Mouse (Mus musculus): ENCODE results near the gene Zfp966.
"Not testable (repeated sequence)": the region's sequence is repeated elsewhere in the genome, so short reads cannot be mapped to it uniquely, and the experiment has no call there.

Gene Zfp966

DNA sequence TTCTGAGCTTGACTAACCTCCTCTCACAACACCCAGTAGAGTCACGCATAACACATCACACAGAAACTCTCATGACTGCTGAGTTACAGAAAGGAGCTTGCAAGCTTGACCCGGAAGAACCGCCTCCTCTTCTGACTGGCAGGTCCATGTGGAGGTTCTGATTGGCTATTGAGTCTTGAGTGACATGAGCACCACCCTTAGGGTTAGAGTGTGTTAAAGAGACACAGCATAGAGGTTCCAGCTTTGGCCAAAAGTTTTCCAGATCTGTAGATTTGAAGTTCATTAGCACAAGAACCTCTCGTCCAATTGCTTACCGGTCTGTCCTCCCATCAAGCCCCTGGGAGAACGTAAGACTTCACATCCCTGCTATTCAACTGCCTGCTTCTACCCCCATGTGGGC, at the start of gene Zfp966:
Gene Zfp966 (minus strand): TSS at position 101 of the 400 bp plus-strand sequence.
- DNase-seq (ENCODE audit: low spot score) = not testable (repeated sequence)

DNA sequence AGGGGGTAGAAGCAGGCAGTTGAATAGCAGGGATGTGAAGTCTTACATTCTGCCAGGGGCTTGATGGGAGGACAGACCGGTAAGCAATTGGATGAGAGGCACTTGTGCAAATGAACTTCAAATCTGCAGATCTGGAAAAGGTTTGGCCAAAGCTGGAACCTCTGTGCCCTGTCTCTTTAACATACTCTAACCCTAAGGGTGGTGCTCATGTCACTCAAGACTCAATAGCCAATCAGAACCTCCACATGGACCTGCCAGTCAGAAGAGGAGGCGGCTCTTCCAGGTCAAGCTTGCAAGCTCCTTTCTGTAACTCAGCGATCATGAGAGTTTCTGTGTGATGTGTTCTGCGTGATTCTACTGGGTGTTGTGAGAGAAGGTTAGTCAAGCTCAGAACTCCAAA, 34.1 kb upstream of the Zfp966 start, which contains the start of gene Gm2026:
Gene Gm2026 (plus strand): TSS at position 301 of the 400 bp plus-strand sequence.
- not testable (repeated sequence) for DNase-seq (ENCODE audit: low spot score)

DNA sequence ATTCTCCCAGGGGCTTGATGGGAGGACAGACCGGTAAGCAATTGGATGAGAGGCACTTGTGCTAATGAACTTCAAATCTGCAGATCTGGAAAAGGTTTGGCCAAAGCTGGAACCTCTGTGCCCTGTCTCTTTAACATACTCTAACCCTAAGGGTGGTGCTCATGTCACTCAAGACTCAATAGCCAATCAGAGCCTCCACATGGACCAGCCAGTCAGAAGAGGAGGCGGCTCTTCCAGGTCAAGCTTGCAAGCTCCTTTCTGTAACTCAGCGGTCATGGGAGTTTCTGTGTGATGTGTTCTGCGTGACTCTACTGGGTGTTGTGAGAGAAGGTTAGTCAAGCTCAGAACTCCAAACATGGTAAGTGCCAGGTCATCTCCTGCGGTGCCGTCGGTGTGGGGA, 61.9 kb downstream of the Zfp966 start, which contains the start of gene Gm6710:
Gene Gm6710 (plus strand): TSS at position 196 of the 400 bp plus-strand sequence.
- not testable (repeated sequence) for DNase-seq (ENCODE audit: low spot score)

Data from layer of hippocampus, adult 11-12 months (tissue).